Mouse (Mus musculus): ENCODE data around the gene 6330403K07Rik. TPM values are rescaled to one million over a fixed set of nuclear protein-coding genes. Genes with fewer than 3 reads are reported as not detected.

6330403K07Rik gene
- total RNA-seq, 2 experiments from 2014 or later = 196 to 210 TPM

DNA sequence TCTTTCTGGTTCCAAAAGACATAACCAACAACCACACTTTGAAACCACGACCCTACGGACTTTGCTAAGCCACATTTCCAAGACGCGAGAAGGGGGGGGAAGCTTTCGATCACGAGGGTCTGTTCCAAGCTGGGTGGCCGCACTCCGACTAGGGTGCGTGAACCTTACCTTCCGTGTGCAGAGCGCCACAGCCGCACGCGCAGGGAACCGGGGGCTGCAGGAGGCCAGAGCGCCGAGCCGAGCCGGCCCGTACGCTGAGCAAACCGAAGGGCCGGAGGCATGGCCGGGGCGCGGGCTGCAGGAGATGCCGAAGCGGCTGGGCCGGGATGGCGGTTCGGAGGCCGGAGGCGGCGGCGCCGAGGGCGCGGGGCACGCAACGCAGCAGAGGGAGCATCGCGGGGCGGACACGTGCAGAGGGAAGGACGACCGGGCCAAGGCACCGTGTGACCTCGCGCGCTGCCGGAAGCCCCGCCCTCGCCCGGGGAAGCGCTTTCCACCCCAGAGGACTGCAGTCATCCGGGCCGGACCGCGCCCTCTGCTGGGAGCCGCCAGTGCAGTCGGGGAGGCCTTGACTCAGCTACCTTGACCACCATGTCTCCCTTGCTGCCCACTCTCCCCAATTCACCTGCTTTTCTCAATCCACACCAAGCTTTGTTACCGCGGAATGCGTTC is 50.6 kb downstream of the 6330403K07Rik start, which contains the start of gene C1qbp:
TSS of gene C1qbp (minus strand) at position 470 of the 672 bp plus-strand sequence.
- peak; percentile 91 to 92 for DNase-seq

DNA sequence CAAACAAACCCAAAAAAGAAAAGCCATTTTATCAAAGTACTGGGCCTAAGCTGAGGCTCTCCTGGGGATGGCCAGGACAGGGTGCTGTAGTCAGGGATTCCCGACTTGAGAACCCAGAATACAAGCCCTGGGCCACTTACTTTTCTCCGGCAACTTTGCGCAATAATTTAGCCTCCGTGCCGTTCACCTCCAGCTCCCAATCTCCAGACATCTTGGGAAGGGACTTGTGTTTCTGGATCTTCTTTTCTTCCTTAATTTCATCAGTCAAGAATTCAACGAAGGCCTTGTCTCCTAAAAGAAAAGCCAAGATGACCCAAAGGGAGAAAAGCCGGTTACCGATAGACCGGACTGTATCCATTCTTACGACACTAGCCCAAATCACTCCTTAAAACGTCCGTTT is 51.3 kb downstream of the 6330403K07Rik start:
- no peak for DNase-seq

Other genes starting within 250 kb of the 6330403K07Rik start
- gene Scimp, start 220.9 kb downstream of the 6330403K07Rik start, total RNA-seq (2021) = not detected
- gene Rabep1, start 188.7 kb downstream of the 6330403K07Rik start, total RNA-seq (2021) = 100 to 1,000 TPM; 126 to 128 TPM
- gene Nup88, start 63.5 kb downstream of the 6330403K07Rik start, total RNA-seq (2021) = 10 to 100 TPM; 53.2 to 59.1 TPM
- 10 to 100 TPM; 39.6 to 41.3 TPM for gene Rpain, start 63.3 kb downstream of the 6330403K07Rik start, total RNA-seq (2021)
- 100 to 1,000 TPM in 1 of 2 experiments, 10 to 100 TPM in 1; 99.2 to 101 TPM for gene C1qbp, start 50.5 kb downstream of the 6330403K07Rik start, total RNA-seq (2021)
- gene Dhx33, start 29.1 kb downstream of the 6330403K07Rik start, total RNA-seq (2021) = 10 to 100 TPM; 59.0 to 70.6 TPM
- gene Mis12, start 13.9 kb downstream of the 6330403K07Rik start, total RNA-seq (2021) = 10 to 100 TPM; 16.6 to 18.1 TPM
- gene Derl2, start 13.7 kb downstream of the 6330403K07Rik start, total RNA-seq (2021) = 10 to 100 TPM; 29.9 to 30.9 TPM
- gene Nlrp1a, start 111.2 kb upstream of the 6330403K07Rik start, total RNA-seq (2021) = 1 to 10 TPM in 1 of 2 experiments, under 1 TPM in 1; 0.68 to 1.0 TPM
- under 1 TPM; 0.18 to 0.22 TPM for gene Nlrp1b, start 197.2 kb upstream of the 6330403K07Rik start, total RNA-seq (2021)